Mouse (Mus musculus) retina, postnatal 1 day (tissue): ENCODE measurements around the gene Arap1.

Experiments
- DNase-seq: peaks from one replicate; pipeline ENCODE4 v3.0.0-alpha.2; 2012

The Arap1 gene

GRCm38 (mm10) chr7:101327786-101328185 is 20.1 kb upstream of the Arap1 start:
- DNase-seq: no peak

- peak; percentile 66 for DNase-seq
These were observed 19.2 kb upstream of the Arap1 start for GRCm38 (mm10) chr7:101328621-101329158.

GRCm38 (mm10) chr7:101329606-101330005 is 18.3 kb upstream of the Arap1 start:
- no peak for DNase-seq

DNA sequence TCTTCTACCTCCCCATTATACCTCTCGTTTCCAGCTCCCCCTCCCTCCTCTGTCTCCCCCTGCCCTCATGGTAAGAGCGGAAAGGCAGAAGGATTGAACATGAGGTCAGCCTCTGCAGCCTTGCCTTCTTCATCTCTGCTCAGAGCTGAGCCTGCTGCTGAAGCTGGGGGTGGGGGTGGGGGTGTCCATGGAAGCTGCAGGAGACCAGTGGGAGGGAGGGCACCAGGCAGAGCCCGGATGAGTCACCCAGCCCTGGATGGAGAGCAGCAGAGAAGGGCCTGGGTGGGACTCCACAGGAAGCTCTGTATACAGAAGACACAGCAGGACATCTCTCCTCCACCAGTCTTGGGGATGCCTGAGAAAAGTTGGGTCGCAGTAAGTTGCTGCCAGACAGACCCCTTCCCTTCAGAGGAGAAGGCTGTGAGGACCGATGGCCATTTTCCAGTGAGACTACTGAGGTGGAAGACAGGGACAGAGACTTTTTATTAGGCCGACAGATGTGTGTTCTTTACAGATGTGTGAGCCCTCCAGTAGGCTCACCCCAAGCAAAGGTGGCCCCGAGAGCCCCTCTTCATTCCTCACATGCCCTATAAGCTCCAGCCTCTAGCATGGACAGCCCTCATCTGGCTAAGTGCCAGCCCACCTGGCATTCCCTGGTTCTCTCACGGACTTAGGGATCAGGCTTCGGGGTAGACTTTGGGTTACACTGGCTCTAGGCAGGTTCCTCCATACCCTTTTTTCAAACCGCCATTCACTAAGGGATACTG is 17.6 kb upstream of the Arap1 start:
- DNase-seq: no peak

- no peak for DNase-seq
These were observed 17.1 kb upstream of the Arap1 start for GRCm38 (mm10) chr7:101330841-101331173.

DNA sequence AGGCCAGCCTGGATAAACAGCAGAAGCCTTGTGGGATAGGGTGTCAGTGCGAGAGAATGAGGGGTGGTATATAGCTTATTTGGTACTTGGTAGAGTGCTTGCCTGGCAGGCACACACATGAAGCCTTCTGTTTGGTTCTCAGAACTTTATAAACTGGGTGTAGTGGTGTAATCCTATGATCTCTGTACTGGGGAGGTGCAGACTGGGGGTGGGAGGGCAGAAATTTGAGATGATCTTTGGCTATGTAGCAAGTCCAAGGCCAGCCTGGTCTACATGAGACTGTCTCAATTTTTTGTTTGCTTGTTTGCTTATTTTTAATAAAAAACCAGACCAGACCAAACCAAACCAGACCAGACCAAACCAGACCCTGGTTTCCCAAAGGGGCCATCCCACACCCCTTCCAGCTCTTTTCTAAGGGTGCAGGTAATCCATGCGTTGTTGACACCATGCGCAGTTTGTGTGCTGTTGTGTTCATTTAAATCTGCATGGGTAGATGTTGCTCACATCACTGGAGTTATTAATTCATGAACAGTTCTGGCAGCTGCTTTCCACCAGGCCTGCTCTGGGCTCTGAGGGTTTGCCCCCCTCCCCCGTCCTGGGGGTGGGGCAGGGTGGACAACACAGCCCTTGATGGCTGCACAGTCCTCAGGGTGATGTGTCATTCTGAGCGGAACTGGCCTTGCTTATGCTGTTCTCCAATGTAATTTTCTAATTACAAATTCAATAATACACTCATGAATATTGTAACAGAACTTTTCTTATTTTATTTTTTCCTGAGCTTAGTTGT is 15.6 kb upstream of the Arap1 start:
- no peak for DNase-seq

DNA sequence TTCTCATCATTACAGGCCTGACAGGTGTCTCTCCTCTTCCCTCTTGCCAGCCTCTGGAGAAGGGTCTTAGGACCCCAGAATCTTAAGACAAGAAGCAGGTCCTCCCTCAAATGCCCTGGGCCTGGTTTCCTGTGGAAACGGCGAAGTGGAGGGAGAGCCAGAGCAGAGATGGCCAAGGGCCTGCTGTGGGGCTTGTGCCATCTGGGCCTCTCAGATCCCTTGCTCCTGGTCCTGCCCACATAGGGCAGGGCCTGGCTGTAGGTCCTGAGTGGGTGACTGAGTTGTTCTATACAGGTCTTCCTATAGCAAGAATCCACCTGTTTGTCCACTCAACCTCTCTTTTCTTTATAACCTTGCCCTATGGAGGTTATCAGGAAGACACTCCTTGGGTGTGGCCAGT is 12.6 kb upstream of the Arap1 start:
- DNase-seq: no peak

GRCm38 (mm10) chr7:101336686-101337085 is 11.2 kb upstream of the Arap1 start:
- no peak for DNase-seq

- DNase-seq: no peak
These were observed 10.5 kb upstream of the Arap1 start for GRCm38 (mm10) chr7:101337401-101337800.

- DNase-seq: no peak
These were observed 6.5 kb upstream of the Arap1 start for GRCm38 (mm10) chr7:101341405-101341804.

GRCm38 (mm10) chr7:101343135-101343534 is 4.7 kb upstream of the Arap1 start:
- no peak for DNase-seq

DNA sequence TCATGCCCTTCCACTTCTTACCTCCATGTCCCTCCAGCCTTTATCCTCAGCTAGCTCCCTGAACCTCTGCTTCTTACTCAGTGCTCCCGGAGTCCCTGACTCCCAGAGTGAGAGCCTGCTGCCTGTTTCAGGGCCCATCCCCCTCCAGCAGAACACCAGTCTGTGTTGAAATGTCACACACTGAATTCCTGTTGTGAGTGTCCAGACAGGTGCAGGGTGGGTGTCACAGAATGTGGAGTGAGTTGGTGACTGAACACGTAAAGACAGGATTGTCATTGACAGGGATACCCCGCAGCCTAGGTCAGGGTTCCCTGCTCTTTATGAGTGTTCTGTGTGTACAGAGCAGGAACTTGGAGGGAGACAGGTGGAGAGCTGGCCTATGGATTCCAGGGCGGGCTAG is 3.0 kb upstream of the Arap1 start:
- DNase-seq: no peak

DNA sequence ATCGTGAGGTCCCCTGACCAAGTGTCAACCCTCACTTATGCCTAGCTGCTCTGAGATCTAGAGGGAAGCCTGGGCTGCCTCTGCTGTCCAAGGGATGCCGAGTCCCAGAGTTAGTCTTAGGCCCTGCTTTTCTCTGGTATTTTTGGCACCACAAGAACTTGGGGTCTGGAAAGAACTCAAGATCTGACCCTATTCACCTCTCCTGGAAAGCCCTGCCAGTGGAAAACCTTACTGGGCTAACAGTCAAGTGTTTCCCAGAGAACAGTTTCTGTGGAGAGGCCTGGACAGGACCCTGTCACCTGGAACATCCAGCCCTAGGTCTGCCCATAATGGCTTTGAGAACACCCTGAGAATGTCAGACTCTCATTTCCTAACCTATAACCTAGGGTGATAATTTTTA is 876 bp upstream of the Arap1 start:
- DNase-seq: no peak

- DNase-seq: no peak
These were observed 445 bp downstream of the Arap1 start for GRCm38 (mm10) chr7:101348312-101348711.

- peak; percentile 83 for DNase-seq
These were observed 2.0 kb downstream of the Arap1 start for GRCm38 (mm10) chr7:101349861-101350260.

DNA sequence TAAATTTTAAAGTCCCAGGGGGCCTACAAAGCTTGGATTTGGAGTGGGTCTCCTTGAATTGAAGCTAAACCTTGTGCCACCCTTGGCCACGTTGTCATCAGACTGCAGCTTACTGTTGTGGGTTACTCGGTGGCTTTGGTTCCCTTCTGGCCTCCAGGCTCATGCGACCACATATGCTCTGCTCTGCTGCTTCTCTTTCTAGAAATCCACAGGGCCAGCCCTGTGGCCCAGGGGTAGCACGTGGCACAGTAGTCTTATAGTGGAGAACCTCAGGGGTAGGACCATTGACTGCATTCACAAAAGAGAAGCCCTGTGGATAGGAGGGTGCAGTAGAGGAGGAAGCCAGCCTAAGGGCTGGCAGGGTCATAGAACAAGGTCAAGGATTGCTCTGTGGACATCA is 4.5 kb downstream of the Arap1 start:
- DNase-seq: no peak

- DNase-seq: no peak
These were observed 6.6 kb downstream of the Arap1 start for GRCm38 (mm10) chr7:101354423-101354822.

- DNase-seq: no peak
These were observed 7.8 kb downstream of the Arap1 start for GRCm38 (mm10) chr7:101355551-101356100.

DNA sequence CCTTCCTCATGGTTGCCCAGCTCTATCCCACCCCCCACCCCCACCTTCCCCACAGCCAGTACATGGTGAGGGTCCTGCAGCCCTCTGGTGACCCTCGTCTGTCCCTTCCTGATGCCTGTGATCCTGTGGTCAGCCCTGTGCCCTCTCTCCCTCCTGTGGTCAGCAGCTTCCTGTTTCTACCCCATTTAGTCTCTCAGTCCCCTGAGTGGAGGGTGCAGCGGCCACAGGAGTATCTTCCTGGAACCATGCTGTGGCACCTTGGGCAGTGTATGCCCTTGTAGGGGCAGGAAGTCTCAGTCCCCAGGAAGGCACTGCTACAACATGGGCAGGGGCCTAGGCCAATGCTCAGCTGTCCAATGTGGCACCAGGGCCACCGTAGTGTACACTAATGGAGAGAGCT is 9.0 kb downstream of the Arap1 start:
- DNase-seq: no peak

DNA sequence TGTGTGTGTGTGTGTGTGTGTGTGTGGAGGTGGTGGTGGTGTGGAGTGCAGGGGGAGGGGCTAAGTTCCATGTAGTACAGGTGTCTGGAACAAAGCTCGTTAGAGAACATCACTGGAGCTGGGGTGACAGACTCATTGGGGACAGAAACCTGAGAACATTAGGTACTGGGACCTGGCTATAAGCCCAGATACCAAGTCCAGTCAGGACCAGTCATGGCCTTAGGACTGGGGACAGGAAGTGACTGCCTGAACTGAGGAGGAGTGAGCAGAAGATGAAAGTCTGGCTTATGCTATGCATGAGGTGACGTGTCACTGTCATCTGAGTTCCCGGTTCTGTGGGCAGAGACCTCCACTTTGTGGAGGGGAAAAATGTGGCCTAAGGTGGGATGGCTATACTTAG is 12.5 kb downstream of the Arap1 start:
- no peak for DNase-seq

DNA sequence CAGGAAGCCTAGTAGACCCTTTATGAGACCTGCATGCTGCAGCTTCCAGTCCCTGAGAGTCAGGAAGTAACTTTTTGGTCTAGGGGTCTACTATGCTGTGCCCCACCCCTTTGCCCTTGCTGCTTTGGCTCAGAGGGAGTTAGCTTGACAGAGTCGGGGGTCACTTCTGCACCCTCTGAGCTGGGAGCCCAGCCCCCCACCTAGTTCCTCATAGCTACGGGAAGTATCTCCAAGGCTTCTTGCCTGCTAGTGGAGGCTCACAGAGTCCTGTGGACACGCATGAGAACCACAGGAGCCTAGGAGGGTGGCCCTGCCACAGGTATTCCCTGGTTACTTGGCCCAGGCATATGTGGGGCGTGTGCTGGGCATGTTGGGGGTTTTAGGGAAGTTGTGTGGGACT is 13.2 kb downstream of the Arap1 start:
- DNase-seq: no peak

GRCm38 (mm10) chr7:101361767-101362166 is 13.9 kb downstream of the Arap1 start:
- no peak for DNase-seq

- no peak for DNase-seq
These were observed 14.9 kb downstream of the Arap1 start for GRCm38 (mm10) chr7:101362791-101363191.

DNA sequence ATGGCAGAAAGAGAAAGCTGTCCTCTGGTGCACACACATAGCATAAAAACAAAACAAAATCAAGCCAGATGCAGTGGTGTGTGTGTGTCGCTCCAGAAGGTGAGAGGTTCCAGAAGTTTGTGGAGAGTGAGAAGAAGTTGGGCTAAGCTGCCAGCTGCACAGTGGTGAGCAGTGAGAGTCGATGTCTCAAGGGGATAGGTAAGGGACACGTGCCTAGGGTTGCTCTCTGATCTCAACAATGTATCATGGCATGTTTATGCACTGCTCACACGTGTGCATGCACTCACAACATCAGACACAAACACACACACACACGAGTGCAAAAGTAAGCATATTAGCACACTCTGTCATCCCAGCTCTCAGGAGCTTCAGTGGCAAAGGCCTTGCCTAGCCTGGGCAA is 16.0 kb downstream of the Arap1 start:
- DNase-seq: no peak
